Mouse (Mus musculus): ENCODE results near the gene Slc9a5. TPM values are rescaled to one million over a fixed set of nuclear protein-coding genes. Genes with fewer than 3 reads are reported as not detected.
A peak's percentile ranks its signal among the peaks of the same experiment; 100 is the strongest.

Slc9a5 gene
- polyA plus RNA-seq, 1 experiment from 2014 or later = 13.2 TPM

- H3K9ac ChIP-seq (replicated peaks; ENCODE audit: low read depth, low read length) = 0 out of 2 replicates have a peak overlapping the region, but pooled peaks have one; percentile 34
- H3K27ac ChIP-seq (ENCODE audit: low read depth, low read length) = no peak overlapping the region
- ATAC-seq (ENCODE audit: low read depth) = peak; percentile 9; the same call in 1 of the 2 replicates
- H3K27me3 ChIP-seq (ENCODE audit: control insufficient read depth, insufficient read depth, low read length) = peaks cover 8% of the 10 kb centered on the region
- 3% methylated on average over 34 of the region's 34 CpGs for WGBS
- no peaks in the 10 kb centered on the region for H3K36me3 ChIP-seq (ENCODE audit: control insufficient read depth, insufficient read depth, low read length)
- peak overlapping the region; percentile 66 for H3K4me3 ChIP-seq (ENCODE audit: low read depth, low read length)
- H3K9me3 ChIP-seq (ENCODE audit: control insufficient read depth, low read length) = no peaks in the 10 kb centered on the region
- peak overlapping the region; percentile 96 for H3K4me2 ChIP-seq (ENCODE audit: low read depth, low read length)
- H3K4me1 ChIP-seq (ENCODE audit: control insufficient read depth, insufficient read depth, low read length) = peaks cover 11% of the 10 kb centered on the region
Measured at GRCm38 (mm10) chr8:105346611-105347427, 1.8 kb upstream of the Slc9a5 start.

- Histone ChIP-seq H3K9me3 (ENCODE audit: control insufficient read depth, low read length) (no peaks in the 10 kb centered on the region), H3K4me3 (ENCODE audit: low read depth, low read length) (peak within 1 kb of the TSS; percentile 66), H3K9ac (replicated peaks; ENCODE audit: low read depth, low read length) (peak within 1 kb of the TSS; percentile 84), H3K27me3 (ENCODE audit: control insufficient read depth, insufficient read depth, low read length) (peaks cover 8% of the 10 kb centered on the region), H3K4me2 (ENCODE audit: low read depth, low read length) (peak within 1 kb of the TSS; percentile 96), H3K36me3 (ENCODE audit: control insufficient read depth, insufficient read depth, low read length) (no peaks in the 10 kb centered on the region), H3K27ac (ENCODE audit: low read depth, low read length) (peak within 1 kb of the TSS; percentile 45; the same call in 1 of the 2 replicates), H3K4me1 (ENCODE audit: control insufficient read depth, insufficient read depth, low read length) (peaks cover 11% of the 10 kb centered on the region)
- ATAC-seq (ENCODE audit: low read depth) = peak; percentile 83
- under 1% methylated on average over 52 of the region's 53 CpGs for WGBS
Measured at GRCm38 (mm10) chr8:105347428-105348221, 1.0 kb upstream of the Slc9a5 start, which contains the start of gene Fhod1. Gene Fhod1, minus strand, starts transcription at chr8:105347953.

- Histone ChIP-seq H3K9me3 (ENCODE audit: control insufficient read depth, low read length) (no peaks in the 10 kb centered on the region), H3K9ac (replicated peaks; ENCODE audit: low read depth, low read length) (peak overlapping the region; percentile 84), H3K4me3 (ENCODE audit: low read depth, low read length) (peak overlapping the region; percentile 66), H3K27ac (ENCODE audit: low read depth, low read length) (peak overlapping the region; percentile 45; the same call in 1 of the 2 replicates), H3K4me1 (ENCODE audit: control insufficient read depth, insufficient read depth, low read length) (peaks cover 11% of the 10 kb centered on the region), H3K27me3 (ENCODE audit: control insufficient read depth, insufficient read depth, low read length) (peaks cover 8% of the 10 kb centered on the region), H3K4me2 (ENCODE audit: low read depth, low read length) (peak overlapping the region; percentile 96), H3K36me3 (ENCODE audit: control insufficient read depth, insufficient read depth, low read length) (no peaks in the 10 kb centered on the region)
- peak; percentile 38 for ATAC-seq (ENCODE audit: low read depth)
- WGBS = under 1% methylated on average over 48 of the region's 48 CpGs
Measured at GRCm38 (mm10) chr8:105349096-105349771, 591 bp downstream of the Slc9a5 start.

GRCm38 (mm10) chr8:105350186-105350585, 1.5 kb downstream of the Slc9a5 start:
- Histone ChIP-seq H3K4me3 (ENCODE audit: low read depth, low read length) (peak overlapping the region; percentile 66), H3K36me3 (ENCODE audit: control insufficient read depth, insufficient read depth, low read length) (no peaks in the 10 kb centered on the region), H3K4me1 (ENCODE audit: control insufficient read depth, insufficient read depth, low read length) (peaks cover 11% of the 10 kb centered on the region), H3K27me3 (ENCODE audit: control insufficient read depth, insufficient read depth, low read length) (peaks cover 8% of the 10 kb centered on the region), H3K9ac (replicated peaks; ENCODE audit: low read depth, low read length) (peak overlapping the region; percentile 21; the same call in 1 of the 2 replicates), H3K27ac (ENCODE audit: low read depth, low read length) (no peak overlapping the region), H3K4me2 (ENCODE audit: low read depth, low read length) (peak overlapping the region; percentile 96), H3K9me3 (ENCODE audit: control insufficient read depth, low read length) (no peaks in the 10 kb centered on the region)
- WGBS = 39% methylated on average over 7 of the region's 7 CpGs
- no peak for ATAC-seq (ENCODE audit: low read depth)

- WGBS = 77% methylated on average over 8 of the region's 8 CpGs
- no peaks in the 10 kb centered on the region for H3K9me3 ChIP-seq (ENCODE audit: control insufficient read depth, low read length)
- no peaks in the 10 kb centered on the region for H3K36me3 ChIP-seq (ENCODE audit: control insufficient read depth, insufficient read depth, low read length)
- no peak overlapping the region for H3K4me3 ChIP-seq (ENCODE audit: low read depth, low read length)
- no peak overlapping the region for H3K4me2 ChIP-seq (ENCODE audit: low read depth, low read length)
- peaks cover 11% of the 10 kb centered on the region for H3K4me1 ChIP-seq (ENCODE audit: control insufficient read depth, insufficient read depth, low read length)
- H3K27ac ChIP-seq (ENCODE audit: low read depth, low read length) = no peak overlapping the region
- no peak overlapping the region for H3K9ac ChIP-seq (replicated peaks; ENCODE audit: low read depth, low read length)
- no peaks in the 10 kb centered on the region for H3K27me3 ChIP-seq (ENCODE audit: control insufficient read depth, insufficient read depth, low read length)
- no peak for ATAC-seq (ENCODE audit: low read depth)
Measured at GRCm38 (mm10) chr8:105353583-105354135, 5.0 kb downstream of the Slc9a5 start.

- 76% methylated on average over 4 of the region's 4 CpGs for WGBS
- H3K4me2 ChIP-seq (ENCODE audit: low read depth, low read length) = no peak overlapping the region
- no peaks in the 10 kb centered on the region for H3K9me3 ChIP-seq (ENCODE audit: control insufficient read depth, low read length)
Measured at GRCm38 (mm10) chr8:105354549-105354948, 5.9 kb downstream of the Slc9a5 start.

GRCm38 (mm10) chr8:105355179-105356024, 6.8 kb downstream of the Slc9a5 start:
- peaks cover 4% of the 10 kb centered on the region for H3K4me1 ChIP-seq (ENCODE audit: control insufficient read depth, insufficient read depth, low read length)
- no peaks in the 10 kb centered on the region; the same call in 1 of the 2 replicates for H3K36me3 ChIP-seq (ENCODE audit: control insufficient read depth, insufficient read depth, low read length)
- H3K27ac ChIP-seq (ENCODE audit: low read depth, low read length) = no peak overlapping the region
- H3K9me3 ChIP-seq (ENCODE audit: control insufficient read depth, low read length) = no peaks in the 10 kb centered on the region
- no peaks in the 10 kb centered on the region for H3K27me3 ChIP-seq (ENCODE audit: control insufficient read depth, insufficient read depth, low read length)
- H3K4me3 ChIP-seq (ENCODE audit: low read depth, low read length) = no peak overlapping the region
- H3K4me2 ChIP-seq (ENCODE audit: low read depth, low read length) = no peak overlapping the region
- no peak overlapping the region for H3K9ac ChIP-seq (replicated peaks; ENCODE audit: low read depth, low read length)
- no peak for ATAC-seq (ENCODE audit: low read depth)
- 75% methylated on average over 26 of the region's 26 CpGs for WGBS

More at GRCm38 (mm10) chr8:105354549-105354948, 5.9 kb downstream of the Slc9a5 start:
- Histone ChIP-seq H3K27ac (ENCODE audit: low read depth, low read length) (no peak overlapping the region), H3K4me1 (ENCODE audit: control insufficient read depth, insufficient read depth, low read length) (peaks cover 11% of the 10 kb centered on the region), H3K4me3 (ENCODE audit: low read depth, low read length) (no peak overlapping the region), H3K36me3 (ENCODE audit: control insufficient read depth, insufficient read depth, low read length) (no peaks in the 10 kb centered on the region; the same call in 1 of the 2 replicates), H3K9ac (replicated peaks; ENCODE audit: low read depth, low read length) (no peak overlapping the region), H3K27me3 (ENCODE audit: control insufficient read depth, insufficient read depth, low read length) (no peaks in the 10 kb centered on the region)
- ATAC-seq (ENCODE audit: low read depth) = no peak

- 0 out of 2 replicates have a peak, but pooled peaks cover 2% of the 10 kb centered on the region for H3K4me1 ChIP-seq (ENCODE audit: control insufficient read depth, insufficient read depth, low read length)
- H3K27ac ChIP-seq (ENCODE audit: low read depth, low read length) = no peak overlapping the region
- H3K9ac ChIP-seq (replicated peaks; ENCODE audit: low read depth, low read length) = no peak overlapping the region
- no peak overlapping the region for H3K4me3 ChIP-seq (ENCODE audit: low read depth, low read length)
- no peaks in the 10 kb centered on the region; the same call in 1 of the 2 replicates for H3K36me3 ChIP-seq (ENCODE audit: control insufficient read depth, insufficient read depth, low read length)
- no peaks in the 10 kb centered on the region for H3K27me3 ChIP-seq (ENCODE audit: control insufficient read depth, insufficient read depth, low read length)
- no peak overlapping the region for H3K4me2 ChIP-seq (ENCODE audit: low read depth, low read length)
- WGBS = 89% methylated on average over 14 of the region's 14 CpGs
- no peaks in the 10 kb centered on the region for H3K9me3 ChIP-seq (ENCODE audit: control insufficient read depth, low read length)
- ATAC-seq (ENCODE audit: low read depth) = no peak
Measured at GRCm38 (mm10) chr8:105356681-105357080, 8.0 kb downstream of the Slc9a5 start.

Data from neural tube, embryonic 14.5 days (tissue).